Mouse (Mus musculus) neural tube, embryonic 15.5 days (tissue): ENCODE data around the gene Map3k5. TPM values are rescaled to one million over a fixed set of nuclear protein-coding genes. Genes with fewer than 3 reads are reported as not detected.
A peak's percentile ranks its signal among the peaks of the same experiment; 100 is the strongest.

Source experiments
- ATAC-seq: fragments of 200-750 bp; cut with Nextera tagmentation; 2 replicates; pipeline ENCODE4 v1.8.0; 2017; ENCODE audit warnings: mild to moderate bottlenecking, moderate TSS enrichment, moderate library complexity; ENCODE audit not compliant: low FRiP score
- H3K27ac ChIP-seq: fragments of 300-500 bp; sonication (generic); replicated peaks from 2 replicates; pipeline ENCODE4 v1.5.1; 2015; ENCODE audit warnings: mild to moderate bottlenecking, inconsistent platforms
- H3K27me3 ChIP-seq: fragments of 300-500 bp; sonication (generic); replicated peaks from 2 replicates; pipeline ENCODE4 v1.6.1; 2015; ENCODE audit warnings: inconsistent platforms
- H3K36me3 ChIP-seq: fragments of 300-500 bp; sonication (generic); 2 replicates; pipeline ENCODE4 v1.6.1; 2015; ENCODE audit warnings: inconsistent platforms
- H3K4me1 ChIP-seq: fragments of 300-500 bp; sonication (generic); 2 replicates; pipeline ENCODE4 v1.6.1; 2015; ENCODE audit warnings: inconsistent platforms
- H3K4me2 ChIP-seq: fragments of 300-500 bp; sonication (generic); 2 replicates; pipeline ENCODE4 v1.6.1; 2015; ENCODE audit warnings: inconsistent platforms, mild to moderate bottlenecking, moderate library complexity
- H3K4me3 ChIP-seq: fragments of 300-500 bp; sonication (generic); replicated peaks from 2 replicates; pipeline ENCODE4 v1.5.1; 2015; ENCODE audit warnings: mild to moderate bottlenecking, inconsistent platforms
- H3K9ac ChIP-seq: fragments of 300-500 bp; sonication (generic); replicated peaks from 2 replicates; pipeline ENCODE4 v1.6.1; 2015; ENCODE audit warnings: mild to moderate bottlenecking, inconsistent platforms
- H3K9me3 ChIP-seq: fragments of 300-500 bp; sonication (generic); replicated peaks from 2 replicates; pipeline ENCODE4 v1.6.1; 2016; ENCODE audit warnings: inconsistent platforms
- WGBS: fragments of 180-500 bp; shearing (Covaris S2); methylation state at CpG from one replicate; pipeline ENCODE4 v1.1.7; 2015; ENCODE audit warnings: mixed read lengths; 5-methylcytosine and 5-hydroxymethylcytosine counted together
- polyA plus RNA-seq: library from polyadenylated mRNA; unstranded; fragments of >200 nt; fragmentation: Nextera tagmentation; extraction: Ambion mirVana; gene quantifications from 2 replicates; pipeline ENCODE4 v1.2.1, GENCODE M21; 2015

Map3k5 gene
- polyA plus RNA-seq, 1 experiment from 2014 or later, result 1.4 TPM

GRCm38 (mm10) chr10:20155401-20155800 is 221.1 kb downstream of the Map3k5 start:
- Histone ChIP-seq H3K4me1 (no peaks in the 10 kb centered on the region), H3K9me3 (no peaks in the 10 kb centered on the region), H3K27me3 (peaks cover under 1% of the 10 kb centered on the region; the same call in 1 of the 2 replicates), H3K9ac (no peak overlapping the region), H3K27ac (no peak overlapping the region), H3K36me3 (no peaks in the 10 kb centered on the region), H3K4me3 (no peak overlapping the region), H3K4me2 (no peak overlapping the region)
- WGBS, result 84% methylated on average over 7 of the region's 7 CpGs
- no peak for ATAC-seq

GRCm38 (mm10) chr10:20157021-20157726 is 222.9 kb downstream of the Map3k5 start:
- WGBS, result 86% methylated on average over 8 of the region's 8 CpGs

GRCm38 (mm10) chr10:20158756-20159155 is 224.5 kb downstream of the Map3k5 start:
- Histone ChIP-seq H3K4me1 (no peaks in the 10 kb centered on the region), H3K27me3 (no peaks in the 10 kb centered on the region), H3K9ac (no peak overlapping the region), H3K4me3 (no peak overlapping the region), H3K9me3 (no peaks in the 10 kb centered on the region), H3K4me2 (no peak overlapping the region), H3K36me3 (no peaks in the 10 kb centered on the region), H3K27ac (no peak overlapping the region)
- no peak for ATAC-seq
- 76% methylated on average over 4 of the region's 4 CpGs for WGBS

More at GRCm38 (mm10) chr10:20157021-20157726, 222.9 kb downstream of the Map3k5 start:
- Histone ChIP-seq H3K9me3 (no peaks in the 10 kb centered on the region), H3K27me3 (no peaks in the 10 kb centered on the region), H3K4me2 (no peak overlapping the region), H3K9ac (no peak overlapping the region), H3K4me3 (no peak overlapping the region), H3K27ac (no peak overlapping the region), H3K36me3 (no peaks in the 10 kb centered on the region), H3K4me1 (no peaks in the 10 kb centered on the region)
- ATAC-seq, result no peak

GRCm38 (mm10) chr10:20159308-20159707 is 225.0 kb downstream of the Map3k5 start:
- Histone ChIP-seq H3K36me3 (no peaks in the 10 kb centered on the region), H3K9me3 (no peaks in the 10 kb centered on the region), H3K4me3 (no peak overlapping the region), H3K4me2 (no peak overlapping the region), H3K27ac (no peak overlapping the region), H3K4me1 (no peaks in the 10 kb centered on the region), H3K9ac (no peak overlapping the region), H3K27me3 (no peaks in the 10 kb centered on the region)
- no peak for ATAC-seq
- WGBS, result 93% methylated on average over 5 of the region's 5 CpGs

- 59% methylated on average over 8 of the region's 8 CpGs for WGBS
- no peak overlapping the region for H3K4me2 ChIP-seq
- H3K9ac ChIP-seq, result no peak overlapping the region
- no peak overlapping the region for H3K27ac ChIP-seq
- H3K4me3 ChIP-seq, result no peak overlapping the region
- no peak for ATAC-seq
- no peaks in the 10 kb centered on the region for H3K4me1 ChIP-seq
- no peaks in the 10 kb centered on the region for H3K36me3 ChIP-seq
- no peaks in the 10 kb centered on the region for H3K9me3 ChIP-seq
- no peaks in the 10 kb centered on the region for H3K27me3 ChIP-seq
Observed at GRCm38 (mm10) chr10:20160914-20161313, 226.6 kb downstream of the Map3k5 start.

GRCm38 (mm10) chr10:20164810-20165209 is 230.5 kb downstream of the Map3k5 start:
- Histone ChIP-seq H3K9me3 (no peaks in the 10 kb centered on the region), H3K36me3 (no peaks in the 10 kb centered on the region), H3K27ac (no peak overlapping the region), H3K4me1 (peaks cover 4% of the 10 kb centered on the region), H3K4me3 (no peak overlapping the region), H3K4me2 (no peak overlapping the region), H3K27me3 (no peaks in the 10 kb centered on the region), H3K9ac (no peak overlapping the region)
- no peak for ATAC-seq
- WGBS, result 91% methylated on average over 5 of the region's 5 CpGs

GRCm38 (mm10) chr10:20166797-20167196 is 232.5 kb downstream of the Map3k5 start:
- peaks cover 23% of the 10 kb centered on the region for H3K4me1 ChIP-seq
- no peaks in the 10 kb centered on the region for H3K9me3 ChIP-seq
- ATAC-seq, result no peak
- no peak overlapping the region for H3K4me2 ChIP-seq
- H3K27me3 ChIP-seq, result no peaks in the 10 kb centered on the region
- WGBS, result 79% methylated on average over 11 of the region's 11 CpGs
- no peak overlapping the region for H3K27ac ChIP-seq
- H3K36me3 ChIP-seq, result no peaks in the 10 kb centered on the region
- H3K4me3 ChIP-seq, result no peak overlapping the region
- H3K9ac ChIP-seq, result no peak overlapping the region

GRCm38 (mm10) chr10:20167467-20167866 is 233.2 kb downstream of the Map3k5 start:
- no peak overlapping the region for H3K9ac ChIP-seq
- WGBS, result 93% methylated on average over 4 of the region's 4 CpGs
- H3K4me1 ChIP-seq, result peaks cover 25% of the 10 kb centered on the region
- H3K36me3 ChIP-seq, result no peaks in the 10 kb centered on the region
- no peak overlapping the region for H3K4me3 ChIP-seq
- no peak overlapping the region for H3K4me2 ChIP-seq
- no peaks in the 10 kb centered on the region for H3K27me3 ChIP-seq
- H3K27ac ChIP-seq, result no peak overlapping the region
- ATAC-seq, result no peak
- no peaks in the 10 kb centered on the region for H3K9me3 ChIP-seq

- Histone ChIP-seq H3K9me3 (no peaks in the 10 kb centered on the region), H3K4me2 (no peak overlapping the region), H3K27me3 (no peaks in the 10 kb centered on the region), H3K4me1 (peaks cover 25% of the 10 kb centered on the region), H3K4me3 (no peak overlapping the region), H3K9ac (no peak overlapping the region), H3K36me3 (no peaks in the 10 kb centered on the region), H3K27ac (no peak overlapping the region)
- ATAC-seq, result no peak
- WGBS, result 85% methylated on average over 3 of the region's 3 CpGs
Observed at GRCm38 (mm10) chr10:20169182-20169674, 235.0 kb downstream of the Map3k5 start.

- H3K27me3 ChIP-seq, result no peaks in the 10 kb centered on the region
- H3K4me2 ChIP-seq, result peak overlapping the region; percentile 65
- peak; percentile 11 for ATAC-seq
- peak overlapping the region; percentile 38 for H3K4me3 ChIP-seq
- no peaks in the 10 kb centered on the region for H3K36me3 ChIP-seq
- peak overlapping the region; percentile 60 for H3K27ac ChIP-seq
- 25% methylated on average over 19 of the region's 19 CpGs for whole genome bisulfite sequencing
- H3K4me1 ChIP-seq, result peaks cover 25% of the 10 kb centered on the region
- no peaks in the 10 kb centered on the region for H3K9me3 ChIP-seq
- peak overlapping the region; percentile 32 for H3K9ac ChIP-seq
Observed at GRCm38 (mm10) chr10:20169927-20170604, 235.8 kb downstream of the Map3k5 start.

DNA sequence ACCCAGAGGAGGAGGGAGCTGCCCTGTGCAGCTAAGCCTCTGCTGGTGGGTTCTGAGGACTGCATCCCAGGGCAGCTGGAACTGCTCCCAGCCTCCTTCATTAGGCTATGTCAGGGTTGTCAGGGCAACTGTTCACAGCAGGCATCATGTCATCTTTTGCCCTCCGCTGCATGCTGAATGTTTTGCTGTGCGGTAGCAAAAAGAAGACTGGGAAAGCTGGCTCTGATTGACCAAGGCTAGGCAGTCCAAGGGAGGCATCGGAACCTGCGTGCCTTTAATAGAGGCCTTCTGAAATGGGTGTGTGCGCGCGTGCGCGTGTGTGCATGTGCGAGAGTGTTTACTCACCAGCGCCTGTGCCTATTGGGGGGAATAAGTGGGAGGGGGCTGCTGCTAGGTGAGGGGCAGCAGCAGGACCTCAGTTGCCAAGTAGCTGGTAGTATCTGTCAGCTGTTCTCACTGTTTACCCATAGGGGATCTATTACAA is 236.4 kb downstream of the Map3k5 start:
- Histone ChIP-seq H3K4me3 (peak overlapping the region; percentile 38), H3K9me3 (no peaks in the 10 kb centered on the region), H3K27ac (peak overlapping the region; percentile 60), H3K4me2 (peak overlapping the region; percentile 65), H3K36me3 (no peaks in the 10 kb centered on the region), H3K4me1 (peaks cover 25% of the 10 kb centered on the region), H3K9ac (peak overlapping the region; percentile 32; the same call in 1 of the 2 replicates), H3K27me3 (no peaks in the 10 kb centered on the region)
- ATAC-seq, result peak; percentile 92
- 17% methylated on average over 11 of the region's 11 CpGs for WGBS

- no peaks in the 10 kb centered on the region for H3K9me3 ChIP-seq
- no peaks in the 10 kb centered on the region for H3K36me3 ChIP-seq
- no peaks in the 10 kb centered on the region for H3K27me3 ChIP-seq
- H3K4me2 ChIP-seq, result peak overlapping the region; percentile 65
- ATAC-seq, result peak; percentile 48; the same call in 1 of the 2 replicates
- peak overlapping the region; percentile 38 for H3K4me3 ChIP-seq
- H3K27ac ChIP-seq, result peak overlapping the region; percentile 60; the same call in 1 of the 2 replicates
- H3K4me1 ChIP-seq, result peaks cover 25% of the 10 kb centered on the region
- 47% methylated on average over 12 of the region's 12 CpGs for WGBS
- 0 out of 2 replicates have a peak overlapping the region, but pooled peaks have one; percentile 32 for H3K9ac ChIP-seq
Observed at GRCm38 (mm10) chr10:20171209-20171608, 236.9 kb downstream of the Map3k5 start.
